8 mouse cellular contexts compared by ENCODE assay signal in genomic region chrX:158923657-158924489, GRCm38 (mm10).
DNase-seq lines count a peak whose midpoint lies in the region; ATAC-seq and TF ChIP-seq lines count a peak whose summit lies in the region.

No protein-coding gene starts in this region.

- H3K4me2 ChIP-seq in forebrain, postnatal 0 days (ENCODE audit: low read depth) = peak overlapping the region; percentile 44
- H3K4me2 ChIP-seq in midbrain, postnatal 0 days (ENCODE audit: low read depth, low read length, poor library complexity, severe bottlenecking) = peak overlapping the region; percentile 44

- no peaks in the 10 kb centered on the region for H3K27me3 ChIP-seq in forebrain, postnatal 0 days (ENCODE audit: insufficient read depth, low read length)
- H3K27me3 ChIP-seq in midbrain, postnatal 0 days (ENCODE audit: insufficient read depth, low read length) = no peaks in the 10 kb centered on the region

- no peaks in the 10 kb centered on the region for H3K9me3 ChIP-seq in forebrain, postnatal 0 days (ENCODE audit: low read length)
- no peaks in the 10 kb centered on the region for H3K9me3 ChIP-seq in midbrain, postnatal 0 days (ENCODE audit: low read length)

- WGBS in forebrain, postnatal 0 days = 33% methylated on average over 17 of the region's 17 CpGs
- WGBS in midbrain, postnatal 0 days = 27% methylated on average over 17 of the region's 17 CpGs

- peak overlapping the region; percentile 23 for H3K4me3 ChIP-seq in forebrain, postnatal 0 days (ENCODE audit: low read depth, low read length)
- H3K4me3 ChIP-seq in midbrain, postnatal 0 days (ENCODE audit: low read depth, low read length) = peak overlapping the region; percentile 24

- TF ChIP-seq CTCF in forebrain, postnatal 0 days (IDR thresholded peaks at IDR 0.05; ENCODE audit: low read depth) = no peak
- no peak for TF ChIP-seq CTCF in midbrain, postnatal 0 days (IDR thresholded peaks at IDR 0.05)

- DNase-seq in cerebellum, adult 11-12 months = peak; percentile 37
- DNase-seq in cerebellum, postnatal 4 days (ENCODE audit: low spot score in 2 of 2) = no peak
- DNase-seq in layer of hippocampus, adult 9-11 months = peak; percentile 21
- DNase-seq in layer of hippocampus, postnatal 36 days = no peak
- DNase-seq in forebrain, postnatal 0 days = peak; percentile 49
- peak; percentile 11 for DNase-seq in midbrain, postnatal 0 days (ENCODE audit: low spot score)
- DNase-seq in spleen, postnatal 4 days (ENCODE audit: low spot score in 2 of 2) = no peak
- no peak for DNase-seq in adrenal gland, adult 18-20 months (ENCODE audit: low spot score in 2 of 2)

- no peaks in the 10 kb centered on the region for H3K36me3 ChIP-seq in forebrain, postnatal 0 days (ENCODE audit: insufficient read depth)
- H3K36me3 ChIP-seq in midbrain, postnatal 0 days (ENCODE audit: insufficient read depth, low read length) = no peaks in the 10 kb centered on the region

- ATAC-seq in forebrain, postnatal 0 days = peak; percentile 21; the same call in 1 of the 2 replicates
- peak; percentile 53; the same call in 1 of the 2 replicates for ATAC-seq in midbrain, postnatal 0 days (ENCODE audit: low FRiP score)

- peak overlapping the region; percentile 40 for H3K9ac ChIP-seq in forebrain, postnatal 0 days
- no peak overlapping the region for H3K9ac ChIP-seq in midbrain, postnatal 0 days (replicated peaks; ENCODE audit: low read length, poor library complexity, severe bottlenecking)

- no peaks in the 10 kb centered on the region for H3K4me1 ChIP-seq in forebrain, postnatal 0 days (ENCODE audit: insufficient read depth)
- no peaks in the 10 kb centered on the region for H3K4me1 ChIP-seq in midbrain, postnatal 0 days (ENCODE audit: insufficient read depth, low read length)

- peak overlapping the region; percentile 57; the same call in 1 of the 2 replicates for H3K27ac ChIP-seq in forebrain, postnatal 0 days (ENCODE audit: low read depth, low read length)
- H3K27ac ChIP-seq in midbrain, postnatal 0 days (ENCODE audit: low read depth, low read length) = no peak overlapping the region

Comparison
In these comparisons a context has a peak if more than half of its experiments do, and no peak if none do; other contexts are left out.
1. DNase-seq: peak in cerebellum, adult 11-12 months (single experiment), layer of hippocampus, adult 9-11 months (single experiment), forebrain, postnatal 0 days (single experiment) and midbrain, postnatal 0 days (single experiment); none in cerebellum, postnatal 4 days (0 of 2), layer of hippocampus, postnatal 36 days (0 of 2), spleen, postnatal 4 days (0 of 2) and adrenal gland, adult 18-20 months (0 of 2).